17 mouse cellular contexts compared by ENCODE assay signal in the genomic region with DNA sequence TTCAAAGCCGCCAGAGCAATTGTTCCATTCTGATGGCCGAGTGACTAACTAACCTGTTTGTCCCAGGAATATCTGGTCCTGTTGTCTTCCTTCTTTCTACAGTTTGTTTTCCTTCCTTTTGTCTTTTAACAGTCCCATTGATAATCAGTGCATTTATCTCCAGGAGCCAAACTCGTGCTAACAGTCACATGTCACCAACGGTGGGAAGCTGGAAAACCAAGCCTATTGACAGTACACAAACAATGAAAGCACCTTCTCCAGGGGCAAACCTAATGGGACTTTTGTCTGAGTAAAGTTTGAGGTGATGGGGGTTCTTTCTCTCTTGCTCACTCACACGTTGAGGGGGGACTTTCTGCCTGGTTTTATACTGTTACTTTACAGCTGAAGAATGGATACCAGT. TPM values are rescaled to one million over a fixed set of nuclear protein-coding genes. Genes with fewer than 3 reads are reported as not detected.
DNase-seq lines count a peak whose midpoint lies in the region; ATAC-seq and TF ChIP-seq lines count a peak whose summit lies in the region.
"Had no signal": no experiment of that assay in that cellular context is flagged by ENCODE, and none has a peak within 500 bp of the region (broad histone marks: within the 10 kb centered on the region; RNA-seq: fewer than 3 reads in every experiment).

No protein-coding gene starts in this region.

- TF ChIP-seq EP300 in heart, postnatal 0 days (IDR thresholded peaks at IDR 0.05; ENCODE audit: low read depth) = no peak
- no peak for TF ChIP-seq EP300 in liver, embryonic 14.5 days (IDR thresholded peaks at IDR 0.05; ENCODE audit: low read depth)

- no peak overlapping the region for H3K4me2 ChIP-seq in heart, postnatal 0 days (ENCODE audit: low read depth, low read length)
- no peak overlapping the region for H3K4me2 ChIP-seq in heart, embryonic 12.5 days
- no peak overlapping the region for H3K4me2 ChIP-seq in intestine, embryonic 15.5 days (replicated peaks)
- no peak overlapping the region for H3K4me2 ChIP-seq in liver, embryonic 14.5 days (ENCODE audit: low read depth)
- H3K4me2 ChIP-seq: forebrain, embryonic 12.5 days; hindbrain, embryonic 15.5 days; lung, embryonic 15.5 days had no signal

- no peaks in the 10 kb centered on the region for H3K9me3 ChIP-seq in heart, postnatal 0 days (replicated peaks; ENCODE audit: control insufficient read depth, low read length)
- H3K9me3 ChIP-seq in heart, embryonic 12.5 days (replicated peaks) = no peaks in the 10 kb centered on the region
- no peaks in the 10 kb centered on the region for H3K9me3 ChIP-seq in G1E (replicated peaks)
- H3K9me3 ChIP-seq in intestine, embryonic 15.5 days = no peaks in the 10 kb centered on the region
- no peaks in the 10 kb centered on the region for H3K9me3 ChIP-seq in liver, embryonic 14.5 days (ENCODE audit: control insufficient read depth, low read length)
- H3K9me3 ChIP-seq: forebrain, embryonic 12.5 days; hindbrain, embryonic 15.5 days; lung, embryonic 15.5 days had no signal

- intact Hi-C loops in left cerebral cortex, postnatal 36 days (cut with DNase I) = no loop called here

- WGBS in heart, postnatal 0 days = 49% methylated on average over 5 of the region's 5 CpGs
- WGBS in heart, embryonic 12.5 days = 48% methylated on average over 5 of the region's 5 CpGs
- 67% methylated on average over 5 of the region's 5 CpGs for WGBS in intestine, embryonic 15.5 days
- WGBS in liver, embryonic 14.5 days (ENCODE audit: insufficient replicate concordance) = 37% methylated on average over 5 of the region's 5 CpGs
- WGBS in cerebellum, adult 2 months = 62% methylated on average over 5 of the region's 5 CpGs

- no peak for TF ChIP-seq CTCF in heart, postnatal 0 days (IDR thresholded peaks at IDR 0.05; ENCODE audit: low read depth)
- no peak for TF ChIP-seq CTCF in G1E (IDR thresholded peaks at IDR 0.05; ENCODE audit: low read depth, low read length)
- TF ChIP-seq CTCF in liver, embryonic 14.5 days (IDR thresholded peaks at IDR 0.05; ENCODE audit: low read depth) = no peak
- no peak for TF ChIP-seq CTCF in cerebellum, adult 2 months (IDR thresholded peaks at IDR 0.05; ENCODE audit: borderline replicate concordance, insufficient read depth, low read depth, low read length)

- H3K4me3 ChIP-seq in heart, postnatal 0 days (ENCODE audit: low read depth, low read length) = no peak overlapping the region
- H3K4me3 ChIP-seq in heart, embryonic 12.5 days = no peak overlapping the region
- peak overlapping the region; percentile 43; the same call in 1 of the 2 replicates for H3K4me3 ChIP-seq in G1E (ENCODE audit: low read depth, low read length)
- H3K4me3 ChIP-seq in intestine, embryonic 15.5 days (replicated peaks) = no peak overlapping the region
- H3K4me3 ChIP-seq in liver, embryonic 14.5 days (ENCODE audit: insufficient read depth in 1 of 2, low read depth in 2 of 2, low read length in 2 of 2) = no peak overlapping the region
- H3K4me3 ChIP-seq in cerebellum, adult 2 months (replicated peaks; ENCODE audit: insufficient read depth, low read depth, low read length) = no peak overlapping the region
- H3K4me3 ChIP-seq: forebrain, embryonic 12.5 days; hindbrain, embryonic 15.5 days; lung, embryonic 15.5 days had no signal

- no peak for ATAC-seq in heart, postnatal 0 days (ENCODE audit: insufficient read depth, low read depth)
- no peak for ATAC-seq in heart, embryonic 12.5 days (ENCODE audit: insufficient number of reproducible peaks, low FRiP score)
- ATAC-seq in G1E (ENCODE audit: extremely low read depth, insufficient number of reproducible peaks, low FRiP score, poor library complexity, severe bottlenecking) = no peak
- ATAC-seq in intestine, embryonic 15.5 days = no peak
- ATAC-seq in liver, embryonic 14.5 days (ENCODE audit: insufficient read depth) = no peak
- ATAC-seq: midbrain, embryonic 16.5 days had no signal

- H3K27me3 ChIP-seq in heart, postnatal 0 days (ENCODE audit: control insufficient read depth, insufficient read depth, low read length) = no peaks in the 10 kb centered on the region
- H3K27me3 ChIP-seq in heart, embryonic 12.5 days (replicated peaks) = no peaks in the 10 kb centered on the region
- H3K27me3 ChIP-seq in G1E (ENCODE audit: insufficient read depth, low read length) = no peaks in the 10 kb centered on the region
- H3K27me3 ChIP-seq in intestine, embryonic 15.5 days (replicated peaks) = no peaks in the 10 kb centered on the region
- H3K27me3 ChIP-seq in liver, embryonic 14.5 days (ENCODE audit: control insufficient read depth, insufficient read depth, low read length) = no peaks in the 10 kb centered on the region
- H3K27me3 ChIP-seq in cerebellum, adult 2 months (ENCODE audit: control insufficient read depth, insufficient read depth, low read length) = no peaks in the 10 kb centered on the region
- H3K27me3 ChIP-seq: CH12.LX; forebrain, embryonic 12.5 days; hindbrain, embryonic 15.5 days; lung, embryonic 15.5 days had no signal

- H3K4me1 ChIP-seq in heart, postnatal 0 days (ENCODE audit: control insufficient read depth, insufficient read depth) = peaks cover 32% of the 10 kb centered on the region
- H3K4me1 ChIP-seq in heart, embryonic 12.5 days (replicated peaks) = peaks cover 38% of the 10 kb centered on the region
- peaks cover 95% of the 10 kb centered on the region for H3K4me1 ChIP-seq in G1E (ENCODE audit: insufficient read depth, low read depth, low read length)
- peaks cover 34% of the 10 kb centered on the region for H3K4me1 ChIP-seq in intestine, embryonic 15.5 days (replicated peaks)
- peaks cover 80 to 85% of the 10 kb centered on the region in 2 experiments for H3K4me1 ChIP-seq in liver, embryonic 14.5 days (replicated peaks; ENCODE audit: control insufficient read depth in 2 of 2, insufficient read depth in 2 of 2, low read length in 1 of 2)
- peaks cover 8% of the 10 kb centered on the region for H3K4me1 ChIP-seq in cerebellum, adult 2 months (ENCODE audit: control insufficient read depth, insufficient read depth, low read length)

- peak overlapping the region; percentile 68; the same call in 1 of the 2 replicates for H3K27ac ChIP-seq in heart, postnatal 0 days (ENCODE audit: low read depth)
- no peak overlapping the region for H3K27ac ChIP-seq in heart, embryonic 12.5 days (ENCODE audit: poor library complexity, severe bottlenecking)
- peak overlapping the region; percentile 83; the same call in 1 of the 2 replicates for H3K27ac ChIP-seq in intestine, embryonic 15.5 days
- peak overlapping the region; percentile 76 for H3K27ac ChIP-seq in liver, embryonic 14.5 days
- H3K27ac ChIP-seq in cerebellum, adult 2 months (ENCODE audit: insufficient read depth, low read length) = no peak overlapping the region
- H3K27ac ChIP-seq: forebrain, embryonic 12.5 days; hindbrain, embryonic 15.5 days had no signal

- DNase-seq in heart, postnatal 0 days (ENCODE audit: low spot score) = no peak
- DNase-seq in G1E (ENCODE audit: low spot score) = no peak
- DNase-seq in liver, embryonic 14.5 days (ENCODE audit: low read depth in 3 of 3, low spot score in 3 of 3) = no peak
- DNase-seq in left cerebral cortex, postnatal 36 days (ENCODE audit: low spot score in 2 of 2) = no peak
- DNase-seq in gastrocnemius, postnatal 4 days (ENCODE audit: low spot score in 2 of 2) = no peak
- no peak for DNase-seq in cerebellum, adult 2 months
- DNase-seq: adrenal gland, adult 2 months; cerebellum, adult 9-10 months; gastrocnemius, postnatal 10 days; kidney, adult 18-20 months had no signal

- no peaks in the 10 kb centered on the region for H3K36me3 ChIP-seq in heart, postnatal 0 days (replicated peaks; ENCODE audit: control insufficient read depth, insufficient read depth, low read length)
- no peaks in the 10 kb centered on the region for H3K36me3 ChIP-seq in heart, embryonic 12.5 days
- H3K36me3 ChIP-seq in G1E (replicated peaks) = no peaks in the 10 kb centered on the region
- H3K36me3 ChIP-seq in intestine, embryonic 15.5 days = no peaks in the 10 kb centered on the region
- H3K36me3 ChIP-seq in liver, embryonic 14.5 days (replicated peaks; ENCODE audit: control insufficient read depth, insufficient read depth, low read depth) = no peaks in the 10 kb centered on the region
- H3K36me3 ChIP-seq: forebrain, embryonic 12.5 days; hindbrain, embryonic 15.5 days; lung, embryonic 15.5 days had no signal

- no peak overlapping the region for H3K9ac ChIP-seq in heart, postnatal 0 days (replicated peaks; ENCODE audit: low read depth, low read length)
- no peak overlapping the region for H3K9ac ChIP-seq in heart, embryonic 12.5 days
- H3K9ac ChIP-seq in intestine, embryonic 15.5 days = no peak overlapping the region
- H3K9ac ChIP-seq in liver, embryonic 14.5 days (replicated peaks) = no peak overlapping the region
- H3K9ac ChIP-seq: forebrain, embryonic 12.5 days; hindbrain, embryonic 15.5 days; lung, embryonic 15.5 days had no signal

- TF ChIP-seq POLR2A in cerebellum, adult 2 months (IDR thresholded peaks at IDR 0.05; ENCODE audit: borderline replicate concordance, insufficient read depth, low read length) = no peak

RNA-seq across cellular contexts. Expression of a gene that starts 1.8 kb away (rescaled TPM):
- 4.2 and 5.5 TPM in 2 replicates for total RNA-seq in heart, postnatal 0 days (2014; rRNA removed; ENCODE audit: low replicate concordance)
- polyA plus RNA-seq in heart, postnatal 0 days (2015; fragmentation: Nextera tagmentation; extraction: Ambion mirVana) = 28.6 and 34.8 TPM in 2 replicates
- polyA plus RNA-seq in heart, embryonic 12.5 days (2016; fragmentation: Nextera tagmentation; extraction: Ambion mirVana) = 41.6 and 43.4 TPM in 2 replicates
- total RNA-seq in G1E (2014; fragmentation: Nextera tagmentation) (216 and 255 TPM in 2 replicates), G1E (2017) (176 and 270 TPM in 2 replicates)
- 71.6 and 93.3 TPM in 2 replicates for polyA plus RNA-seq in G1E (2012)
- 65.1 and 73.7 TPM in 2 replicates for polyA plus RNA-seq in intestine, embryonic 15.5 days (2015; fragmentation: Nextera tagmentation; extraction: Ambion mirVana)
- polyA plus RNA-seq in liver, embryonic 14.5 days (2012; rRNA removed) = 3.0 and 6.6 TPM in 2 replicates
- 16.2 and 16.6 TPM in 2 replicates for polyA plus RNA-seq in liver, embryonic 14.5 days (2014; fragmentation: Nextera tagmentation; extraction: Ambion mirVana)
- 100 to 1,000 TPM in 1 of 2 experiments, 10 to 100 TPM in 1; 98.6 to 113 TPM for total RNA-seq in left cerebral cortex, postnatal 36 days (2021)
- total RNA-seq in gastrocnemius, postnatal 4 days (2021) = 10 to 100 TPM; 47.6 to 48.9 TPM
- polyA plus RNA-seq in cerebellum, adult 2 months (2012; rRNA removed) = 40.0 and 42.3 TPM in 2 replicates

RNA-seq across cellular contexts. Expression of a gene that starts 53.8 kb away (rescaled TPM):
- total RNA-seq in heart, postnatal 0 days (2014; rRNA removed; ENCODE audit: low replicate concordance) = 38.0 and 48.6 TPM in 2 replicates
- 20.1 and 22.1 TPM in 2 replicates for polyA plus RNA-seq in heart, postnatal 0 days (2015; fragmentation: Nextera tagmentation; extraction: Ambion mirVana)
- 46.1 and 46.7 TPM in 2 replicates for polyA plus RNA-seq in heart, embryonic 12.5 days (2016; fragmentation: Nextera tagmentation; extraction: Ambion mirVana)
- total RNA-seq in G1E (2014; fragmentation: Nextera tagmentation) (127 and 130 TPM in 2 replicates), G1E (2017) (123 and 124 TPM in 2 replicates)
- 3.2 and 4.3 TPM in 2 replicates for polyA plus RNA-seq in G1E (2012)
- 37.5 and 42.9 TPM in 2 replicates for polyA plus RNA-seq in intestine, embryonic 15.5 days (2015; fragmentation: Nextera tagmentation; extraction: Ambion mirVana)
- 9.7 and 9.8 TPM in 2 replicates for polyA plus RNA-seq in liver, embryonic 14.5 days (2012; rRNA removed)
- polyA plus RNA-seq in liver, embryonic 14.5 days (2014; fragmentation: Nextera tagmentation; extraction: Ambion mirVana) = 18.9 and 21.1 TPM in 2 replicates
- 10 to 100 TPM; 48.4 to 53.3 TPM for total RNA-seq in left cerebral cortex, postnatal 36 days (2021)
- total RNA-seq in gastrocnemius, postnatal 4 days (2021) = 10 to 100 TPM; 35.3 to 40.7 TPM
- 31.0 and 31.9 TPM in 2 replicates for polyA plus RNA-seq in cerebellum, adult 2 months (2012; rRNA removed)

RNA-seq across cellular contexts. Expression of a gene that starts 54.2 kb away (rescaled TPM):
- total RNA-seq in heart, postnatal 0 days (2014; rRNA removed; ENCODE audit: low replicate concordance) = 32.1 and 45.5 TPM in 2 replicates
- polyA plus RNA-seq in heart, postnatal 0 days (2015; fragmentation: Nextera tagmentation; extraction: Ambion mirVana) = 74.2 and 78.3 TPM in 2 replicates
- 57.0 and 58.3 TPM in 2 replicates for polyA plus RNA-seq in heart, embryonic 12.5 days (2016; fragmentation: Nextera tagmentation; extraction: Ambion mirVana)
- 56.2 and 69.1 TPM in 2 replicates for total RNA-seq in G1E (2014; fragmentation: Nextera tagmentation)
- 65.2 and 75.7 TPM in 2 replicates for total RNA-seq in G1E (2017)
- polyA plus RNA-seq in G1E (2012) = 4.5 and 5.7 TPM in 2 replicates
- polyA plus RNA-seq in intestine, embryonic 15.5 days (2015; fragmentation: Nextera tagmentation; extraction: Ambion mirVana) = 73.3 and 79.2 TPM in 2 replicates
- polyA plus RNA-seq in liver, embryonic 14.5 days (2012; rRNA removed) = 14.3 and 26.6 TPM in 2 replicates
- 55.2 and 61.2 TPM in 2 replicates for polyA plus RNA-seq in liver, embryonic 14.5 days (2014; fragmentation: Nextera tagmentation; extraction: Ambion mirVana)
- 10 to 100 TPM; 53.4 to 54.9 TPM for total RNA-seq in left cerebral cortex, postnatal 36 days (2021)
- 10 to 100 TPM; 36.3 to 45.0 TPM for total RNA-seq in gastrocnemius, postnatal 4 days (2021)
- polyA plus RNA-seq in cerebellum, adult 2 months (2012; rRNA removed) = 73.3 and 81.1 TPM in 2 replicates

Comparison
In these comparisons a context has a peak if more than half of its experiments do, and no peak if none do; other contexts are left out.
1. H3K27ac ChIP-seq: peak in heart, postnatal 0 days (single experiment), intestine, embryonic 15.5 days (single experiment) and liver, embryonic 14.5 days (single experiment); none in heart, embryonic 12.5 days (single experiment) and cerebellum, adult 2 months (single experiment).